Mouse (Mus musculus) cortical plate, adult 2 months (tissue): ENCODE measurements around the gene Exoc7.

Experiments
- CTCF ChIP-seq: fragments of 200-500 bp; IDR thresholded peaks from 2 replicates; pipeline ENCODE4 v1.5.1; 2011; ENCODE audit warnings: mild to moderate bottlenecking, control low read depth, low read length; ENCODE audit not compliant: insufficient read depth; ENCODE audit errors: extremely low read depth
- POLR2A ChIP-seq: fragments of 200-500 bp; IDR thresholded peaks from 2 replicates; pipeline ENCODE4 v1.6.1; 2011; ENCODE audit warnings: mild to moderate bottlenecking, low read length, control low read depth; ENCODE audit not compliant: insufficient read depth; ENCODE audit errors: extremely low read depth

GRCm38 (mm10) chr11:116332232-116332982, 25.4 kb upstream of the Exoc7 start:
- TF ChIP-seq POLR2A (no peak), CTCF (no peak)
